Mouse (Mus musculus) testis, adult 2 months (tissue): ENCODE data around the gene Slc25a14. TPM values are rescaled to one million over a fixed set of nuclear protein-coding genes. Genes with fewer than 3 reads are reported as not detected.

Source experiments
- H3K27ac ChIP-seq: fragments of 200-500 bp; 2 replicates; pipeline ENCODE4 v1.5.1; 2012; ENCODE audit warnings: low read depth, low read length; ENCODE audit not compliant: control insufficient read depth, insufficient read depth
- H3K27me3 ChIP-seq: fragments of 200-500 bp; 2 replicates; pipeline ENCODE4 v1.6.1; 2012; ENCODE audit warnings: mild to moderate bottlenecking, low read length, moderate library complexity; ENCODE audit not compliant: control insufficient read depth, insufficient read depth
- H3K36me3 ChIP-seq: fragments of 200-500 bp; 2 replicates; pipeline ENCODE4 v1.6.1; 2012; ENCODE audit warnings: mild to moderate bottlenecking, low read length; ENCODE audit not compliant: control insufficient read depth, insufficient read depth
- H3K4me1 ChIP-seq: fragments of 200-500 bp; 2 replicates; pipeline ENCODE4 v1.6.1; 2012; ENCODE audit warnings: low read length; ENCODE audit not compliant: control insufficient read depth, insufficient read depth
- H3K4me3 ChIP-seq: fragments of 200-500 bp; 2 replicates; pipeline ENCODE4 v1.5.1; 2012; ENCODE audit warnings: low read depth, mild to moderate bottlenecking, low read length, moderate library complexity, mixed read lengths; ENCODE audit not compliant: control insufficient read depth
- CTCF ChIP-seq: fragments of 200-500 bp; IDR thresholded peaks from 2 replicates; pipeline ENCODE4 v1.5.1; 2012; ENCODE audit warnings: low read depth, mild to moderate bottlenecking, inconsistent platforms, low read length, moderate library complexity; ENCODE audit not compliant: control insufficient read depth, insufficient read depth, insufficient replicate concordance
- POLR2A ChIP-seq: fragments of 200-500 bp; IDR thresholded peaks from 2 replicates; pipeline ENCODE4 v1.6.1; 2012; ENCODE audit warnings: low read depth, mild to moderate bottlenecking, inconsistent platforms, low read length, moderate library complexity; ENCODE audit not compliant: control insufficient read depth
- polyA plus RNA-seq: library from polyadenylated mRNA; depleted of rRNA; stranded (reverse); fragments of >200 nt; gene quantifications from 2 replicates; pipeline ENCODE4 v1.2.3, GENCODE M21; 2012; rRNA removed

The Slc25a14 gene
- polyA plus RNA-seq, 1 experiment: 5.1 TPM

DNA sequence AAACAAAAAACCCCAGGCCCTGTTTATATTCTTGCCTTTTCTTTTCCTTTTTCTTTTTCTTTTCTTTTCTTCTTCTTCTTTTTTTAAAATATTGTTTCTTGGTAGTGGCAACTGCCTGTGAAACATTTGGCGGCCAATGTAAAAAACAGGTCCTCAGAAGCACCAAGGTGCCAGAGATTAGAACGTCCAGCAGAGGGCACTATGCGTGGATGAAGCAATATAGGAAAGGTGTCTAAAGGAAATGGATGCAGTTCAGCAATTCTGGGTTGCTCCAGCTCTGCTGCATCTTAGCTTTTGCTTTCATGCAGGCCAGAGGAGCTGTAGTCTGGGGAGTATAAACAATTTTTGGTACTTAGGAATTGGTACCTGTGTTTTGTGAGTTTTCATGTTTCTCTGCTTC, 60.2 kb downstream of the Slc25a14 start:
- Histone ChIP-seq H3K36me3 (no peaks in the 10 kb centered on the region), H3K4me3 (no peak overlapping the region), H3K4me1 (no peaks in the 10 kb centered on the region), H3K27me3 (no peaks in the 10 kb centered on the region), H3K27ac (no peak overlapping the region)
- TF ChIP-seq POLR2A: no peak
- TF ChIP-seq CTCF: no peak

DNA sequence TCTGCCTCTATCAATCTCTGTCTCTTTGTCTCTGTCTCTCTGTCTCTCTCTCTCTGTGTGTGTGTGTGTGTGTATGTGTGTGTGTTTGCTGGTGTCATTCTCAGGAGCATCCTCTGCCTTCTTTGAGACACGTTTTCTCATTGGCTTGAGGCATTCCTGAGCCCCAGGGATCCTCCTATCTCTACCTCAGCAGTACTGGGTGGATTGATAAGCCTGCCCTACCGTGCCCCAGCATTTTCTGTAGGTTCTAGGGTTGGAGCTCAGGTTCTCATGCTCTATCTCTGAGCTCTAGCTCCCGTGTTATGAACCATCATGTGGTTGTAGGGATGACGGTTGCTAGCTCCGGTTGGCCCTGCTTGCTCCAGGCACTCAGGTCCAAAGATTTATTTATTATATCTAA, 60.6 kb downstream of the Slc25a14 start:
- TF ChIP-seq POLR2A: no peak
- TF ChIP-seq CTCF: no peak

DNA sequence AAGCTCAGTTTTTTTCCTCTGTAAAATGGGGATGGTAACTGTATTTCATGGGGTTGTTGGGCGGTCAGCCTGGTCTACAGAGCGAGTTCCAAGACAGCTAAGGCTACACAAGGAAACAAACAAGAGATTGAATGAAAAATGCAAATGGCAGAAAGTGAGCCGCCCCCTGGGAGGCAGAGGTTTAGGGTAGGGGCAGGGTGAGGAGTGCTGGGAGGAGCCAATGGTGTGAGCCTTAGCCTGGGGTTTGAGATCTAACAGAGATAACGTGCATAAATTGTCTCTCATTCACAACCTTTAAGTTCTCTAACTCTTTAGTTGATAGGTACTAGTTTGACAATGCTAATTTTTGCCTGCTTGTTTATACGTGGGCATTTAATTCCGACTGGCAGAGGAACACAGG, 71.2 kb downstream of the Slc25a14 start:
- no peak for TF ChIP-seq POLR2A
- TF ChIP-seq CTCF: no peak
- H3K4me3 ChIP-seq: peak overlapping the region; percentile 92
- H3K27me3 ChIP-seq: no peaks in the 10 kb centered on the region
- no peak overlapping the region for H3K27ac ChIP-seq
- no peaks in the 10 kb centered on the region for H3K36me3 ChIP-seq
- H3K4me1 ChIP-seq: no peaks in the 10 kb centered on the region; the same call in 1 of the 2 replicates

More for the DNA sequence above, 60.6 kb downstream of the Slc25a14 start:
- no peak overlapping the region for H3K27ac ChIP-seq
- no peak overlapping the region for H3K4me3 ChIP-seq
- H3K36me3 ChIP-seq: no peaks in the 10 kb centered on the region
- H3K27me3 ChIP-seq: no peaks in the 10 kb centered on the region
- no peaks in the 10 kb centered on the region for H3K4me1 ChIP-seq

DNA sequence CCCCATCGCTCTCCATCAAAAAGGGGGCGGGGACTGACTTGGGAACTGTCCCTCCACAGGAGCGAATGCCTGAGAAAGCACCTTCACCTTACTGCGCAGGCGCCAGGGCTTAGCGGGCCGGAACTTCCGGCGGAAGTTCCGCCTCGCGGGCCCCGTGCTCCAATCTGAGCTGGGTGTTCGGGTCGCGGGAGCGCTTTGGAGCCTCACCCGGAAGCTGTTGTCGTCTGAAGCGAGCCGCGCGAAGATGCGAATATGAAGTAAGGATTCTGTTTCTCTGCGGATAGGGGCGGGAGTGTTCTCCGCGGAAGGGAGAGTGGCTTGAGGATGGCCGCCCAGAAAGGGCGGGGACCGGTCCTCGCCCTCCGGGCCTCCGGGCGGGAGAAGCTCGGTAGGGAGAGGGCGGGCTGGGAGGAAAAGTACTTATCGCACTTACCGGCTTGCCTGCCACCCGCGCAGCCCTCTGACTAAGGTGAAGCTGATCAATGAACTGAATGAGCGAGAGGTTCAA, 71.7 kb downstream of the Slc25a14 start, which contains the start of gene Rbmx2:
TSS of gene Rbmx2 (plus strand) at position 141 of the 508 bp plus-strand sequence.
- Histone ChIP-seq H3K36me3 (no peaks in the 10 kb centered on the region), H3K27me3 (no peaks in the 10 kb centered on the region), H3K4me1 (no peaks in the 10 kb centered on the region; the same call in 1 of the 2 replicates), H3K4me3 (peak within 1 kb of the TSS; percentile 92), H3K27ac (peak within 1 kb of the TSS; percentile 67; the same call in 1 of the 2 replicates)
- TF ChIP-seq POLR2A (peak; percentile 39; the same call in 1 of the 2 replicates), CTCF (no peak)

DNA sequence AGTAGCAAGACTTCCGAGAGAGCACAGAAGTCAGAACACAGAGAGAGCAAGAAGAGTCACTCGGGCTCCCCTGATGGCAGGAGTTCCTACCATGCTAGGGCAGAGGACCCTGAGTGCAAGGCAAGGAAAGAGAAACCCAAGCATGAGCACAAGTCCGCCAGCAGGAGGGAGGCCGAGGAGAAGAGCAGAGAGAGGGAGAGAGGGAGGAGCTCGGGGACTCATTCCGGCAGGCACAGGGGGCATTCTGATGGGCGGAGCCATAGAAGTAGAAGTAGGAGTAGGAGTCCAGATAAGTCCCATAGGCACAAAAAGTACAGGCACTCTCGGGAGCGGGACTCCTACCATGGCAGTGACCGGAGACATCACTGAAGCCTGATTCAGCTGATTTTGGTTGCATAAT, 86.5 kb downstream of the Slc25a14 start:
- no peaks in the 10 kb centered on the region for H3K36me3 ChIP-seq
- no peak overlapping the region for H3K4me3 ChIP-seq
- no peaks in the 10 kb centered on the region for H3K4me1 ChIP-seq
- H3K27me3 ChIP-seq: no peaks in the 10 kb centered on the region
- no peak for TF ChIP-seq CTCF
- TF ChIP-seq POLR2A: no peak
- H3K27ac ChIP-seq: no peak overlapping the region

Other genes starting within 250 kb of the Slc25a14 start
- 2.7 and 4.4 TPM in 2 replicates for gene Elf4, start 160.3 kb upstream of the Slc25a14 start, polyA plus RNA-seq
- 4.6 and 5.6 TPM in 2 replicates for gene Aifm1, start 109.8 kb upstream of the Slc25a14 start, polyA plus RNA-seq
- 0.41 and 0.78 TPM in 2 replicates for gene Rab33a, start 104.1 kb upstream of the Slc25a14 start, polyA plus RNA-seq
- gene Zfp280c, start 28.9 kb upstream of the Slc25a14 start, polyA plus RNA-seq: 2.3 and 4.1 TPM in 2 replicates
- not detected in 2 replicates for gene Gpr119, start 51.1 kb downstream of the Slc25a14 start, polyA plus RNA-seq
- gene Rbmx2, start 71.6 kb downstream of the Slc25a14 start, polyA plus RNA-seq: 1.2 and 1.6 TPM in 2 replicates